Mouse (Mus musculus) MEL (cell line): Measurements from ENCODE around the gene Chd9. TPM values are rescaled to one million over a fixed set of nuclear protein-coding genes. Genes with fewer than 3 reads are reported as not detected.

Source experiments
- DNase-seq: peaks from one replicate; pipeline ENCODE4 v3.0.0; 2011; ENCODE audit warnings: low read depth, low spot score
- H3K27ac ChIP-seq: 2 replicates; pipeline ENCODE4 v1.5.1; 2012; ENCODE audit warnings: low read depth, mild to moderate bottlenecking, control low read depth, low read length, moderate library complexity; ENCODE audit not compliant: control insufficient read depth
- H3K27me3 ChIP-seq, 2 experiments: fragments of 150-350 bp in 1 of 2; sonication (generic) in 1 of 2; 2 replicates each; pipeline ENCODE4 v1.6.1; 2012; ENCODE audit warnings: low read length in 2 of 2, mild to moderate bottlenecking in 2 of 2, improper control_type of control experiment in 1 of 2, moderate library complexity in 1 of 2; ENCODE audit not compliant: insufficient read depth in 2 of 2, control insufficient read depth in 1 of 2
- H3K36me3 ChIP-seq, 2 experiments: 2 replicates each; pipeline ENCODE4 v1.6.1; 2012 to 2014; ENCODE audit warnings: low read length in 2 of 2, improper control_type of control experiment in 1 of 2, inconsistent platforms in 1 of 2, mild to moderate bottlenecking in 1 of 2; ENCODE audit not compliant: insufficient read depth in 2 of 2, control insufficient read depth in 1 of 2
- H3K4me1 ChIP-seq, 2 experiments: fragments of 150-350 bp in 1 of 2; sonication (generic) in 1 of 2; 2 replicates each; pipeline ENCODE4 v1.6.1; 2012; ENCODE audit warnings: low read length in 2 of 2, improper control_type of control experiment in 1 of 2, mild to moderate bottlenecking in 1 of 2; ENCODE audit not compliant: insufficient read depth in 2 of 2, control insufficient read depth in 1 of 2
- H3K4me3 ChIP-seq, 2 experiments: fragments of 150-350 bp in 1 of 2; sonication (generic) in 1 of 2; 2 replicates each; pipeline ENCODE4 v1.5.1; 2012; ENCODE audit warnings: low read depth in 2 of 2, low read length in 2 of 2, mild to moderate bottlenecking in 2 of 2, moderate library complexity in 2 of 2, control low read depth in 1 of 2, improper control_type of control experiment in 1 of 2; ENCODE audit not compliant: control insufficient read depth in 1 of 2, insufficient read depth in 1 of 2
- H3K79me2 ChIP-seq: 2 replicates; pipeline ENCODE4 v1.6.1; 2012; ENCODE audit warnings: mild to moderate bottlenecking, low read length, moderate library complexity; ENCODE audit not compliant: control insufficient read depth, poor library complexity, insufficient read depth
- H3K9ac ChIP-seq: 2 replicates; pipeline ENCODE4 v1.6.1; 2012; ENCODE audit warnings: low read depth, mild to moderate bottlenecking, control low read depth, low read length, moderate library complexity; ENCODE audit not compliant: control insufficient read depth, poor library complexity, severe bottlenecking
- H3K9me3 ChIP-seq: fragments of 150-350 bp; sonication (generic); replicated peaks from 2 replicates; pipeline ENCODE4 v1.6.1; 2012; ENCODE audit warnings: mild to moderate bottlenecking, low read length, improper control_type of control experiment, moderate library complexity; ENCODE audit not compliant: insufficient read depth
- BHLHE40 ChIP-seq: IDR thresholded peaks from 2 replicates; pipeline ENCODE4 v1.6.1; 2012; ENCODE audit warnings: low read depth, mild to moderate bottlenecking, inconsistent platforms, low read length, improper control_type of control experiment, borderline replicate concordance
- CTCF ChIP-seq, 3 experiments: IDR thresholded peaks in 2 of 3; conservative IDR thresholded peaks in 1 of 3; 2 replicates each; pipeline ENCODE4 v1.5.1; 2011 to 2012; ENCODE audit warnings: low read length in 3 of 3, low read depth in 2 of 3, mild to moderate bottlenecking in 2 of 3, improper control_type of control experiment in 1 of 3, inconsistent platforms in 1 of 3, mixed read lengths in 1 of 3, moderate library complexity in 1 of 3; ENCODE audit not compliant: control insufficient read depth in 1 of 3, insufficient read depth in 1 of 3, poor library complexity in 1 of 3, severe bottlenecking in 1 of 3
- EP300 ChIP-seq, 2 experiments: IDR thresholded peaks; 2 replicates each; pipeline ENCODE4 v1.6.1; 2011; ENCODE audit warnings: improper control_type of control experiment in 2 of 2, low read length in 2 of 2, low read depth in 1 of 2, mild to moderate bottlenecking in 1 of 2
- ETS1 ChIP-seq: IDR thresholded peaks from 2 replicates; pipeline ENCODE4 v1.6.1; 2012; ENCODE audit warnings: low read depth, mild to moderate bottlenecking, inconsistent platforms, low read length, improper control_type of control experiment, moderate library complexity
- GATA1 ChIP-seq: IDR thresholded peaks from 2 replicates; pipeline ENCODE4 v1.6.1; 2011; ENCODE audit warnings: low read depth, low read length, improper control_type of control experiment
- MAFK ChIP-seq: IDR thresholded peaks from 2 replicates; pipeline ENCODE4 v1.6.1; 2011; ENCODE audit warnings: low read depth, mild to moderate bottlenecking, low read length, improper control_type of control experiment, borderline replicate concordance
- MAX ChIP-seq: IDR thresholded peaks from 2 replicates; pipeline ENCODE4 v1.6.1; 2011; ENCODE audit warnings: low read length, improper control_type of control experiment
- MAZ ChIP-seq: IDR thresholded peaks from 2 replicates; pipeline ENCODE4 v1.6.1; 2012; ENCODE audit warnings: low read depth, mild to moderate bottlenecking, inconsistent platforms, low read length, improper control_type of control experiment
- MEF2A ChIP-seq: IDR thresholded peaks from 2 replicates; pipeline ENCODE4 v1.6.1; 2014; ENCODE audit warnings: low read depth, mild to moderate bottlenecking, inconsistent platforms, low read length, improper control_type of control experiment; ENCODE audit not compliant: poor library complexity, insufficient replicate concordance, severe bottlenecking; ENCODE audit errors: extremely low read depth
- MXI1 ChIP-seq: IDR thresholded peaks from 2 replicates; pipeline ENCODE4 v1.6.1; 2011; ENCODE audit warnings: mild to moderate bottlenecking, low read depth, low read length, improper control_type of control experiment
- MYC ChIP-seq: IDR thresholded peaks from 2 replicates; pipeline ENCODE4 v1.6.1; 2011; ENCODE audit warnings: low read depth, mild to moderate bottlenecking, low read length, improper control_type of control experiment, moderate library complexity
- NRF1 ChIP-seq: IDR thresholded peaks from 2 replicates; pipeline ENCODE4 v1.6.1; 2014; ENCODE audit warnings: low read depth, mild to moderate bottlenecking, inconsistent platforms, low read length, improper control_type of control experiment, moderate library complexity; ENCODE audit not compliant: poor library complexity, insufficient read depth, severe bottlenecking
- POLR2A ChIP-seq, 2 experiments: IDR thresholded peaks; 2 replicates each; pipeline ENCODE4 v1.6.1; 2011 to 2012; ENCODE audit warnings: low read length in 2 of 2, mild to moderate bottlenecking in 2 of 2, control low read depth in 1 of 2, improper control_type of control experiment in 1 of 2, low read depth in 1 of 2, moderate library complexity in 1 of 2; ENCODE audit not compliant: control insufficient read depth in 1 of 2, insufficient read depth in 1 of 2, poor library complexity in 1 of 2
- POLR2AphosphoS2 ChIP-seq: IDR thresholded peaks from 2 replicates; pipeline ENCODE4 v1.6.1; 2011; ENCODE audit warnings: low read length, improper control_type of control experiment
- POLR2AphosphoS5 ChIP-seq: IDR thresholded peaks from 2 replicates; pipeline ENCODE4 v1.6.1; 2012; ENCODE audit warnings: low read depth, borderline replicate concordance, mild to moderate bottlenecking, inconsistent platforms, low read length, moderate library complexity, mixed read lengths
- RAD21 ChIP-seq: IDR thresholded peaks from 2 replicates; pipeline ENCODE4 v1.6.1; 2011; ENCODE audit warnings: mild to moderate bottlenecking, low read depth, low read length, improper control_type of control experiment
- RCOR1 ChIP-seq: IDR thresholded peaks from 2 replicates; pipeline ENCODE4 v1.6.1; 2012; ENCODE audit warnings: low read depth, mild to moderate bottlenecking, inconsistent platforms, low read length, improper control_type of control experiment
- SIN3A ChIP-seq: IDR thresholded peaks from 2 replicates; pipeline ENCODE4 v1.6.1; 2012; ENCODE audit warnings: low read length, improper control_type of control experiment, inconsistent platforms
- SMC3 ChIP-seq: IDR thresholded peaks from 2 replicates; pipeline ENCODE4 v1.6.1; 2011; ENCODE audit warnings: low read depth, low read length, improper control_type of control experiment
- TAL1 ChIP-seq: IDR thresholded peaks from 2 replicates; pipeline ENCODE4 v1.6.1; 2012; ENCODE audit warnings: mild to moderate bottlenecking, inconsistent platforms, low read length, moderate library complexity, mixed read lengths
- TBP ChIP-seq: IDR thresholded peaks from 2 replicates; pipeline ENCODE4 v1.8.0; 2011; ENCODE audit warnings: low read depth, low read length, improper control_type of control experiment
- UBTF ChIP-seq: IDR thresholded peaks from 2 replicates; pipeline ENCODE4 v1.6.1; 2012; ENCODE audit warnings: low read depth, mild to moderate bottlenecking, inconsistent platforms, low read length, improper control_type of control experiment, moderate library complexity, borderline replicate concordance; ENCODE audit not compliant: insufficient read depth
- USF2 ChIP-seq, 2 experiments: IDR thresholded peaks; 2 replicates each; pipeline ENCODE4 v1.6.1; 2011 to 2012; ENCODE audit warnings: improper control_type of control experiment in 2 of 2, low read length in 2 of 2, borderline replicate concordance in 1 of 2, inconsistent platforms in 1 of 2, low read depth in 1 of 2, mild to moderate bottlenecking in 1 of 2; ENCODE audit not compliant: insufficient read depth in 1 of 2
- ZNF384 ChIP-seq: IDR thresholded peaks from 2 replicates; pipeline ENCODE4 v1.6.1; 2012; ENCODE audit warnings: low read depth, mild to moderate bottlenecking, inconsistent platforms, low read length, improper control_type of control experiment
- polyA plus RNA-seq, 2 experiments: library from polyadenylated mRNA; stranded (reverse) in 1 of 2; unstranded in 1 of 2; fragments of >175 nt in 1 of 2; fragments of >200 nt in 1 of 2; gene quantifications; 2 replicates each; pipeline versions ENCODE4 v1.2.1 to v1.2.4; 2012; ENCODE audit warnings: low replicate concordance in 2 of 2, low read depth in 1 of 2; ENCODE audit not compliant: insufficient read length in 2 of 2, insufficient read depth in 1 of 2, missing spikeins in 1 of 2
- total RNA-seq: library from RNA; depleted of rRNA; stranded (reverse); fragments of 300-350 nt; gene quantifications from 2 replicates; pipeline ENCODE4 v1.2.3, GENCODE M21; 2012

The Chd9 gene
- total and polyA plus RNA-seq, 3 experiments, result 5.9 to 87.4 (median 40.3) TPM

- no peaks in the 10 kb centered on the region for H3K9me3 ChIP-seq
- TF ChIP-seq MXI1 (no peak), ETS1 (no peak), POLR2AphosphoS5 (no peak)
- H3K4me1 ChIP-seq, result peaks cover 7 to 8% of the 10 kb centered on the region in 2 experiments
- H3K36me3 ChIP-seq, result peaks cover 0 to 6% of the 10 kb centered on the region in 2 experiments; a peak in 3 of 4 replicates
- no peak for DNase-seq
- no peak overlapping the region for H3K9ac ChIP-seq
- no peaks in the 10 kb centered on the region for H3K27me3 ChIP-seq
- H3K4me3 ChIP-seq, result no peak overlapping the region
- no peak overlapping the region for H3K27ac ChIP-seq
- no peaks in the 10 kb centered on the region for H3K79me2 ChIP-seq
Observed at GRCm38 (mm10) chr8:91082428-91082827, 254.3 kb downstream of the Chd9 start.

GRCm38 (mm10) chr8:91088452-91088851, 260.3 kb downstream of the Chd9 start:
- no peaks in the 10 kb centered on the region for H3K27me3 ChIP-seq
- H3K4me3 ChIP-seq, result no peak overlapping the region
- no peaks in the 10 kb centered on the region; a peak in 2 of 4 replicates for H3K36me3 ChIP-seq
- H3K9me3 ChIP-seq, result no peaks in the 10 kb centered on the region
- H3K79me2 ChIP-seq, result no peaks in the 10 kb centered on the region
- no peak overlapping the region for H3K27ac ChIP-seq
- H3K9ac ChIP-seq, result no peak overlapping the region
- DNase-seq, result no peak
- H3K4me1 ChIP-seq, result no peaks in the 10 kb centered on the region
- TF ChIP-seq MXI1, result no peak
- no peak for TF ChIP-seq TBP
- no peak for TF ChIP-seq POLR2A (IDR thresholded peaks at IDR 0.05; ENCODE audit: control insufficient read depth in 1 of 2, insufficient read depth in 1 of 2, low read depth in 1 of 2, low read length in 2 of 2, poor library complexity in 1 of 2)
- TF ChIP-seq SIN3A, result no peak
- no peak for TF ChIP-seq POLR2AphosphoS2
- no peak for TF ChIP-seq ZNF384
- TF ChIP-seq MAX, result no peak
- no peak for TF ChIP-seq USF2 (IDR thresholded peaks at IDR 0.05; ENCODE audit: borderline replicate concordance in 1 of 2, insufficient read depth in 1 of 2, low read depth in 1 of 2, low read length in 2 of 2)
- no peak for TF ChIP-seq MAFK
- TF ChIP-seq UBTF, result no peak
- TF ChIP-seq, all 39 proteins: peak for 0

- TF ChIP-seq RAD21, result no peak
- no peak for TF ChIP-seq SMC3
- no peak for TF ChIP-seq POLR2A (IDR thresholded peaks at IDR 0.05; ENCODE audit: control insufficient read depth in 1 of 2, insufficient read depth in 1 of 2, low read depth in 1 of 2, low read length in 2 of 2, poor library complexity in 1 of 2)
- TF ChIP-seq GATA1, result no peak
- TF ChIP-seq EP300 (IDR thresholded peaks at IDR 0.05; ENCODE audit: low read depth in 1 of 2, low read length in 2 of 2), result no peak
- TF ChIP-seq NRF1, result no peak
- no peak for TF ChIP-seq MEF2A
- no peak for TF ChIP-seq CTCF (IDR thresholded peaks at IDR 0.05 in 2 of 3, conservative IDR thresholded peaks at IDR 0.05 in 1 of 3; ENCODE audit: control insufficient read depth in 1 of 3, insufficient read depth in 1 of 3, low read depth in 2 of 3, low read length in 3 of 3, poor library complexity in 1 of 3, severe bottlenecking in 1 of 3)
- TF ChIP-seq BHLHE40, result no peak
- TF ChIP-seq RCOR1, result no peak
- TF ChIP-seq MAZ, result no peak
- TF ChIP-seq POLR2AphosphoS5, result no peak
- TF ChIP-seq USF2 (IDR thresholded peaks at IDR 0.05; ENCODE audit: borderline replicate concordance in 1 of 2, insufficient read depth in 1 of 2, low read depth in 1 of 2, low read length in 2 of 2), result no peak
- no peak for TF ChIP-seq MYC
- no peak for TF ChIP-seq MAX
- TF ChIP-seq UBTF, result no peak
- no peak for TF ChIP-seq POLR2AphosphoS2
- no peak for TF ChIP-seq ETS1
- TF ChIP-seq TAL1, result no peak
- no peak for TF ChIP-seq ZNF384
- TF ChIP-seq, all 39 proteins: peak for 0
- H3K36me3 ChIP-seq, result no peaks in the 10 kb centered on the region; a peak in 2 of 4 replicates
- DNase-seq, result no peak
Observed at GRCm38 (mm10) chr8:91089601-91090000, 261.4 kb downstream of the Chd9 start.

More at GRCm38 (mm10) chr8:91089601-91090000, 261.4 kb downstream of the Chd9 start:
- H3K9ac ChIP-seq, result no peak overlapping the region
- H3K9me3 ChIP-seq, result no peaks in the 10 kb centered on the region
- no peaks in the 10 kb centered on the region for H3K4me1 ChIP-seq
- H3K4me3 ChIP-seq, result no peak overlapping the region
- no peaks in the 10 kb centered on the region for H3K79me2 ChIP-seq
- H3K27me3 ChIP-seq, result no peaks in the 10 kb centered on the region
- no peak overlapping the region for H3K27ac ChIP-seq
